Mouse (Mus musculus) left cerebral cortex, adult 11 months (tissue): Measurements from ENCODE around the gene Wfdc5.

Experiments
- DNase-seq: peaks from one replicate; pipeline ENCODE4 v3.0.0; 2022; ENCODE audit warnings: low spot score

Wfdc5 gene

GRCm38 (mm10) chr2:164128576-164129411 is 53.7 kb downstream of the Wfdc5 start:
- DNase-seq, result no peak

GRCm38 (mm10) chr2:164127297-164127696 is 55.2 kb downstream of the Wfdc5 start:
- no peak for DNase-seq

GRCm38 (mm10) chr2:164126533-164126955 is 56.0 kb downstream of the Wfdc5 start:
- peak; percentile 54 for DNase-seq
